Mouse (Mus musculus) frontal cortex, adult (tissue): ENCODE measurements around the gene Bcan.

Experiments
- ATAC-seq: cut with Nextera tagmentation; 2 replicates; pipeline ENCODE4 v1.9.2; 2017; ENCODE audit warnings: mild to moderate bottlenecking, moderate library complexity, mixed read lengths; ENCODE audit not compliant: low TSS enrichment

Bcan gene

DNA sequence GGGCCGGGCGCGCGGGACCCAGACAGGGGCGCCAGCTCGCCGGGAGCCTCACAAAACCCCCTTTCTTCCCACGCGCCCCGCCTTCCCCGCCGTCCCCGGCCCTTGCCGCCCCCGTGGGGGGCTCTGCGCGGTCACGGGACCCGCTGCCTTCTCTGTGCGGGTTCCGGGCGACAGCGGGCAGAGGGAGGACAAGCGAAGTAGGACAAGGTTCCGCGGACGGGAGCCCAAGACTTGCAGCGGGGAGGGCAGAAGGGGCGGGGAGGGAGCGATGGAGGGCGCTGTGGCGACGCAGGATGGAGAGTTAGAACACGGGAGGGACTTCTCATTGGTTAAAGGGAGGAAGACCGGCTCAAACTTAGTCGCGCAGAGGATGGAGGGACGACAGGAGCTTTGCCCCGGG is at the start of gene Bcan:
TSS of gene Bcan (minus strand) at position 50 of the 400 bp plus-strand sequence.
- ATAC-seq, result peak; percentile 61

DNA sequence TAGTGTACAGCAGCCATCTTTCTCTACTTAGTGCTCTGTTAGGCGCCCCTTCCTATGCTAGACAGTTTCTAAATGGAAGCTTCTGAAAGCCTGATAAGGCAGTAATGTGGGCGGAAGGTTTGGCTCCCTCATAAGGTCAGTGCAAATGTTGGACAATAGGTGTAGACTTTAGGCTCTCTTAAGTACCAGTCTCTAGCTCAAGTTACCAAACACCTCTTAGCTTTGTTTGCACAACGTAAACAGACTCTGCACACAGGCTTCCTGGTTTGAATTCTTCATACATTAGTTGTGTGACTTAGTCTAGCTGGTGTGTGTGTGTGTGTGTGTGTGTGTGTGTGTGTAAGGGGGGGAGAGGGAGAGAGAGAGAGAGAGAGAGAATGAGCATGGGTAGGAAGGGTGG is 49.5 kb upstream of the Bcan start:
- ATAC-seq, result no peak

DNA sequence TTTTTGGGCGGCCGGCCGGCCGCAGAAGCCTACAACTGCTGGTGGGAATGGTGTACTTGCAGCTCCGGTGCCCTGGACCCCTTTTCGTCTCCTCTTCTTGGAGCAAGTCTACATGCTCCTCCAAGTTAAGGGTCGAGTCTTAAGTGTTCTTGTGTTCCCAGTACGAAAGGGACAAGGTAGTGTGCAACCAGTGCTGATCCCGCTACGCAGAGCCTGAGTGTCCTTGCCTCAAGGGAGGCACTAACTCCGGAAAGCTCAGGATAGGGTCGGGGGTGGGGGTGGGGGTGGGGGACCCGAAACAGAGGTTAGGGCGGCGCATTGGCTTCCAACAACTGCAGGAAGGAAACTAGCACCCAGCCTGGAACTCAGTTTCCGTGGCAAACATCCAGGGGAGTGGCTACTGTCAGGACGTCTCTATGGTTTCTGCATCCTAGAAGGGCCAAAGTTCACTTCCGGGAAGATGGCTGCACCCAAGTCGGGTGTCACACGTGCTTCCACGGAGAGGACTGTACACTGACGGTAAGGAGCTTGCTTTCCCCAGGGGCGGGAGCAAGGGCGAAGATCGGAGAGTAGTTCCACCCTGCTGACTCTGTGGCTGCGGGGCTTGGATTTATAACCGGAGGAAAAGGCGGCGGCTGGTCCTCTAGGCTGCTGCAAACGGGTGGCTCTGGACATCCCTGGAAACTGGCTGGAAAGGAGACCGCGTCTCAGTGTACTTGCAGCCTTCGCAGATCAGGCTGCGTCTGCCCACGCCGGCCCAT is 42.8 kb upstream of the Bcan start, which contains the start of gene Gpatch4:
TSS of gene Gpatch4 (plus strand) at position 448 of the 761 bp plus-strand sequence.
- ATAC-seq, result peak; percentile 98

GRCm38 (mm10) chr3:88035561-88036293 is 35.7 kb upstream of the Bcan start:
- ATAC-seq, result no peak

GRCm38 (mm10) chr3:88033506-88033905 is 33.5 kb upstream of the Bcan start:
- no peak for ATAC-seq

- peak; percentile 50; the same call in 1 of the 2 replicates for ATAC-seq
Measured at GRCm38 (mm10) chr3:88030608-88031395, 30.8 kb upstream of the Bcan start.

- ATAC-seq, result peak; percentile 46; the same call in 1 of the 2 replicates
Measured at GRCm38 (mm10) chr3:88027434-88028186, 27.6 kb upstream of the Bcan start, which contains the start of gene Hapln2. Gene Hapln2 (minus strand): TSS chr3:88027583.

GRCm38 (mm10) chr3:88026823-88027222 is 26.8 kb upstream of the Bcan start:
- no peak for ATAC-seq

- peak; percentile 31; the same call in 1 of the 2 replicates for ATAC-seq
Measured at GRCm38 (mm10) chr3:88023192-88024074, 23.4 kb upstream of the Bcan start.

DNA sequence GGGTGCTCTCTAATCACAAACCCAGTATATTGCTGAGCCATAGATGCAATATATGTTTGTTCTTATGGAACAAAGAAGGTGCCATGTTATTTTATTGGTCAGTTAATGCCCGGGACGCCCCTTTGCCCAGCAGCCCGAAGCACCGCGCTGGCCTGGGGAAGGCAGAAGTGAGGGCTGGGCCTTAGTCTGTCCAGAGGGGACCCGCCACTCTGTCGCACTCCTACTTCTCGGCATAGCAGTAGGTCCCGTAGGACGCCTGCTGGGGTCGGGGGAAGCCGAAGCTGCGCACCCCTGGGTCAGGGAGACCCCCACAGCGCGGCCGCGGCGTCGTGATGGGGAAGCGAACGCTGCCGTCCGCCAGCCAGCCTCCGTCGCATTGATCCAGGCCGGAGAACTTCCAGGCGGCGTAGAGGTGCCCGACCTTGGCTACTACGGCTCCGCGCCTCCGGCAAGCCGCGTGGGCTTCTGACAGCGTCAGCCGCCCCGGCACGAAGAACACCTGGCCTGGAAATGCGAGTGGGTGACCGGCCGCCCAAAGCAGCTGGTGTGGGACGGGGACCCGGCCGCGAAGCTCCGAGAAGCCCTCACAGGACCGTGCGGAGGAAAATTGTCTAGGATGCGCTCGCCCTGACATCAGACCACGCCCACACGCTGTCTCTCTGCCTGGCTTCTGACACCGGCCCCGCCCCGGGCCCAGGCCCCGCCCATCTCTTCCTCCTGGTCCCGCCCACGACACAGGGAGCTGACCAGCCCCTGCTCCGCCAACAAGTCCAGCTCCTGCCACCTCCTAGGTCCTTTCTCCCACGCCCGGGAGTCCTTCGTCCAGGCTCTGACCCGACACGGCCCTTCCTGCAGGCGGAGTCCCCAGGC is 22.5 kb upstream of the Bcan start:
- peak; percentile 74 for ATAC-seq

DNA sequence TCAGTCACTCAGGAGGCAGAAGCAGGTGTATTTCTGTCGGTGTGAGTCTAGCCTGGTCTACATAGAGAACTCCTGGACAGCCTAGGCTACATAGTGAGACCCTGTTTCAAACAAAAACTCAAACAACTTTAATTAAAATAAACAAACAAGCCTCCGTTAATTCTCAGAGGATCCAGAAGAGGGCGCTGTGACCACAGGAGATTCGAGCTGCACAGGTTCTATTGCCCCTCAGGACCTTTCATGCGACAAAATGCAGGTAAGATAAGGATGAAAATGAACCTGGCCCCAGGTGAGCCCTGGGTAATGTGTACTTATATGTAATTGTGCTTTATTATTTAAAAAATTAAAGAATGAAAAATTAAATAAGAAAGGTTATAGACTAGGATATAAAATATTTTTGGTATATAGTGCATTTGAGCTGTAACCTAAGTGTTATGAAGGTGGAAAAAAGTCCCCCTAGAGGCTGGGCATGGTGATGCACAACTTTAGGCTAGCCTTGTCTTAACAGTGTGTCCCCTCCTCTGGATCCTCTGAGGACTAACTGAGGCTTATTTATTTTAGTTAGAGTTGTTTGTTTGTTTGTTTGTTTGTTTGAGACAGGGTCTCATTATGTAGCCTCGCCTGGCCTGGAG is 10.7 kb upstream of the Bcan start:
- ATAC-seq, result no peak

DNA sequence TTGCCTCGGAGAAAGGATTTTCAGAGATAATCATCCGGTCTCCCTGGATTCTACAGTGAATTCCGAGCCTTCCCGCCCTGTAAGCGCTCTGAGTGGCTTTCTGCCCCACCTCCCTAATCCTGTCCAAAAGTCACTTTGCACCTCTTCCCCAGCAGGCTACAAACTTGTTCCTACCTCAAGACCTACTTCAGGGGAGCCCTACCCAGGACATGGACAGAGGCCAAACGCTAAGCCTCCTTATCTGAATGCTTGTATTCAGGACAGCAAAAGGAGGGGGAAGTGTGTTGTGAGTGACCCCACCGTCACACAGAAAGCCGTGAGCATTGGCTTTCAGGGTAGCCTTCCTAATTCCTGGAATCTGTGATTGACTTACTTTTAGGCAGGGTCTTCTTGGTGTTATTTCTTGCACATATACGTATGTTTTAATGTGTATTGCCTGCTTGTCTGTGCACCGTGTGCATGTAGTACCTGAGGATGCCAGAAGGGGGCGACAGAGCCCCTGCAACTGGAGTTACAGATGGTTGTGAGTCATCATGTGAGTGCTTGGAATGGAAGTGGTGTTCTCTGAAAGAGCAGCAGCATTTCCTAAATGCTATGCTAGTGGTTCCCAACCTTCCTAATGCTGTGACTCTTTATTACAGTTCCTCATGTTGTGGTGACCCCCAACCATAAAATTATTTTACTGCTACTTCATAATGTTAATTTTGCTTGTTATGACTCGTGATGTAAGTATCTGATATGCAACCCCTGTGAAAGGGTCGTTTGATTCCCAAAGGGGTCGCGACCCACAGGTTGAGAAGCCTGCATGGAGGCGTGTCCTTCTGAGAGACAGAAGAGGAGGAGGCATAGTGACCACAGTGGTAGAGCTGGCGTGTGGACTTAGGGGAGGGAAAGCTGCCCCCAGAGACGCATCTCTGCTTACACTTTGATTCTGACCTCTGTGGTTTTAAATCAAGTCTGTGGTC is 6.1 kb upstream of the Bcan start:
- ATAC-seq, result no peak

GRCm38 (mm10) chr3:88002291-88002976 is 2.4 kb upstream of the Bcan start:
- no peak for ATAC-seq

DNA sequence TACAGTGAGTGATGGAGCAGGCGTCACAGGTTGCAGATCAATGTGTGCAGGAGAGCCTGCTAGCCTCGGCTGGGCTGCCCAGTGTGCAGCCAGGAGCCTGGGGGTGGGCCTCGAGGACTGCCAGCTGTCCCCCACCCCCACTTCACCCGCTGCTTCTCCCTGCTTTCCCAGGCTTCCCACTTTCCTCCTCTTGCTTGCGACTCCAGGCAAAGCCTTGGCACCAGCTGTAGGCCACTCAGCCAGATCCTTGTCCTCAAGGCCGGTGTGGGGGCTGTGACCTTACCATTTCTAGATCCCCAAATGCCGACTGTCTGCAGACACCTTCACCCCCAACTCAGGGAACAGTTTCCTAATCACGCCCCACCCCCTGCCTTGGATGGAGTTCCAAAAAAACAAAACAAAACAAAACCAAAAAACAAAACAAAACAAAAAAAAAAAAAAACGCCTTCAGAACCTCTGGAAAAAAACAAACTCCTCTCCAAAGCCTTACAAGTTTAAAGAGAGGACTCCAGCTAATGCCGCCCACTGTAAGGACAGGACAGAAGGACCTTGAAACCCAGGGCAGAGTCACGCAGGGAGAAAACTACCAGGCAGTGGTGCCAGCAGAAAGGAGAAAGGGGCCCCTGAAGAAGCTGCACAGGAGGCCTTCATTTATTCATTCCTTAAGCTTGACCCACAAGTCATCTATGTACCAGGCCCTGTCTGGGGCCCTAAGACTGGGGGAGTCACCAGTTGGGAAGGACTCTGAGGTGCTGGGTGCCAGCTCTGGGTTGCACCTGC is 976 bp upstream of the Bcan start:
- ATAC-seq, result peak; percentile 8; the same call in 1 of the 2 replicates

GRCm38 (mm10) chr3:87999243-87999895 is 661 bp downstream of the Bcan start:
- ATAC-seq, result no peak

DNA sequence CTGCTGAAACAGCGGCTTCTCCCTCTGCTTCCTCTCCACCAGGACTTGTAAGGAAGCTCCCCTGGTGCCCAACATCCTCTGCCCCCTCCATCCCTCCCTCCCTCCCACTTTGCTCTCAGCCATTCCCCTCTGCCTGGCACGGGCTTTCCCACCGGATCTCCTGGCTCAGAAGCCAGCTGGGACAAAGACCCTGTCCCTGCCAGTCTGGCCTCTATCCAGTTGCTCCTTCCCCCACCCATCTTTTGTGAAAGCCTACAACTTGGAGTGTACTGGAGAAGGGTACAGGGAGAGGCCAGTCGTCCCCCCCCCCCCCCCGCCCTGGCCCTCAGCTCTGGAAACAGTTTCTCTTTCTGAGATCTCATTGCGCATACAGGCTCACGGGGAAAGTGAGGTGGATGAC is 1.3 kb downstream of the Bcan start:
- no peak for ATAC-seq
